Mouse (Mus musculus): ENCODE data around the gene Best1. TPM values are rescaled to one million over a fixed set of nuclear protein-coding genes. Genes with fewer than 3 reads are reported as not detected.

Best1 gene
- total RNA-seq, 2 experiments from 2014 or later: 1.0 to 1.2 TPM

DNA sequence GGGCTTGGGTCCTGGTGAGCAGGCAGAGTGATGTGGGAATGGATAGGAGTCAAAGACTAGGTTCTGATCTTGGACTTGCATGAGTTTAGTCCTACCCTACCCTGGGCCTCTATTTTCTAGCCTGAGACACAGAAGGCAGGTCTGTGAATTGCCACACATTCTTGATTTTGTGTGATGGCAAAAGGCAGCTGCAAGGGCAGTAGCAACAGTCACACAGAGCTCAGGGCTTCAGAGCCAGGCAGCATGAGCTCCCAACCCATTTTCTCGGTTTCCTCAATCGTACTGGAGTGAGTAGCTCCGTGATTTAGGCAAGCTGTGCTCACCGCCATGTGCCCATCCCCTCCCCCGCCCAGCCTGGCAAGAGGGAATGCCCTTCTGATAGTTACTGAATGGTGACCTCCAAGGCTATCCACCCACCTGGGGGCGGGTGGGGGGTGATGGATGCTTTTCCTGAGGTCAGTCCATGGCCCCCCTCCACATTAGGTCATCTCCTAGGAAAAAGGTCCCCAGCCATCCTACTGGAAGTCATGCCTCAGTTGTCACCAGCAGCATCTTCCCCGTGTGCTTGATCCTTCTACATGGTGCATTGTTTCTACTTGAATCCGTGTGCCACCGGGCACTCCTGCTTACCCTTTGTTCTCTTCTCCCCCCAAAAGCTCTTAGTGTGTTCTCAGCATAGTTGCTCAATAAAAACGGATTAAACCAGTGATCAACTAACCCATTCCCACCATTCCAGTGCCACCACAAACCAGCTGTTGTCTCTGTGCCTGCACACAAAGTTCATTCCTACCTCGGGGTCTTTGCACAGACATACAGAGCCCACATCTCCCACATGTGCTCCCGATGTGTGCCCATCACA lies 4.0 kb downstream of the Best1 start:
- intact Hi-C loops (cut with DNase I): no loop called here
- DNase-seq (ENCODE audit: low spot score in 2 of 2): no peak

DNA sequence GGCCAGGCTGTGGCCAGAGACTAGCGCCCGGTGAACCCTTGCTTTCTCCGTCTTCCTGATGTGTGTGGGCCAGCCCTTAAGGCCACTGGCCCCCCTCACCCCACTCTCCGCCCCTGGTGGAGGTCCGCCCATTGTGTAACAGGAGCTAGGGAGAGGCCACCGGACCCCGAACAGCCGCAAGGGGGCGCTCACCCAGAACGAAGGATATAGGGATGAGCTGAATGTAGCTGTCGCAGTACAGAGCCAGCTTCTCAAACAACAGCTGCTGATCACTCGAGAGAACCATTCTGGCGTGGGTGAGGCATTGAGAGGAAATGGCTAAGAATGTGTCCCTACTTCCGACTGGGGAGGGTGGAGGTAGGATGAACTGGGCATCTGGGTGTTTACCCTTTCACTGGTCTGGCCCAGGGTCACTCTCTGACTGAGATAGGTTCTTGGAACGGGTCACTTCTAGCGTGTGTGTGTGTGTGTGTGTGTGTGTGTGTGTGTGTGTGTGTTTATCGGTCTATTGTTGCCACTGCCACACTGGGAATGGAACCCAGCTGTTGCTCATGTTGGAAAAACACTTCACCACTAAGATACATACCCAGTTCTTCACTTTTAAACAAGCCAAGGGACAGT lies 8.3 kb downstream of the Best1 start:
- DNase-seq (ENCODE audit: low spot score in 2 of 2): peak; percentile 71 to 81

DNA sequence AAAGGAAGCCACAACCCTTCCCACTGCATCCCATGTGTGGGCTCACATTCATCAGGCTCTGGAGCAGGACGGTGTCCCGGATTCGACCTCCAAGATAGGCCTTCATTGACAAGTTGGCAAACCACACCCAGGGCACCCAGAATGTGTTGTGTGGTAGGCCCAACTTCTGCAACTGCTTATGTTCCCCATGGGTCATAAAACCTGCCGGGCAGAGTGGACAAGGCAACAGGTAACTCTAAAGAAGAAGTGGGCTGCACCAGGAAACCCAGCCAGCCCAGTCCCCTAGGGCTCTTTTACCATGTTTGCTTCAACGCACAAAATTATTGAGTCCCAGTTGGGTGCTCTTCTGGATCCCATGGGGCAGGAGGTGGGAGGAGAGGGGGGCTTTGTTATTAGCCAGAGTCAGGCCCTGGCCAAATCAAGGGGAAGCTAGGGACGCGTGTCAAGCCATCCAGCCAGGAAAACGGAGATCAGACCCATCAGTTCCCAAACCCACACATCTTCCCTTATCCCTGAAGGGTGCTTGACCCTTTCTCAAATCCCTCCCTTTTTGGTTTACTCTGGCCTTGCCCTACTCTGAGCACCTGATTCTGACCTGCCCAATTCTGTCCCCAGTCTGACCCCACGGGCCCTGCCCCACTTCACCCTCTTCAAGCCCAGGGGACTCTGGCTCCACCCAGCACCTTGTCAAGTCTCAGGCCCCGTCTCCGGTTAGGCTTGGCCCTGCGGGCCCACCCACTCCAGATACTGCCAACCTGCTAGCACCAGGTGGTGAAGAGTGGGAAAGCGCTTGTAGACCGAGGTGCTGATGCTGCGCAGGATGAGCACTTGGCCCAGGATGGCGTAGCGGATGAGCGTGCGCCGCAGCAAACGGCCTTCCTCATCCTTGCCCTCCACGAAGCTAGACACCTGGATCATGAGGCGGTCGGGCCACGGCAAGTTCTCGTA lies 9.1 kb downstream of the Best1 start:
- intact Hi-C loops (cut with DNase I): loop anchor here (5.0 kb wide), 1 partner anchor 40 kb away; no protein-coding TSS in a partner anchor
- no peak for DNase-seq (ENCODE audit: low spot score in 2 of 2)

More for the DNA sequence above, 8.3 kb downstream of the Best1 start:
- intact Hi-C loops (cut with DNase I): loop anchor here (5.0 kb wide), 1 partner anchor 39 kb away; no protein-coding TSS in a partner anchor

DNA sequence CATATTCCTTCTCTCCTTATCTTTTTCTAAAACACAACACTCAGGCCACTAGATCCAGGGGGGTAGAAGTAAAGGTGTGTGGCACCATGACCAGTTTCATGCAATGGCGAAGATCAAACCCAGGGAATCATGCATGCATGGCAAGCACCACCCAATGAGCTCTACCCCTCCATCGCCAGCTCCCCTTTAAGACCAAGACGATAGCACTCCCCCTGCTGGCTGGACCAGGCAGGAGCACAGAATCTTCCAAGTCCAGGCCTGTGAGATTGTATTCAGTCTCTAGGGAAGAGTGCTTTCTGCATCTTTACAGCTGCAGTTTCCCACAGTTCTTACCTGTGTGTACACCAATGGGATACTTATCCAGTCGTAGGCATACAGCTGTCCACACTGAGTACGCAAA lies 10.1 kb downstream of the Best1 start:
- intact Hi-C loops (cut with DNase I): loop anchor here (2.0 to 5.0 kb wide), 2 partner anchors 37 to 41 kb away; no protein-coding TSS in a partner anchor

DNA sequence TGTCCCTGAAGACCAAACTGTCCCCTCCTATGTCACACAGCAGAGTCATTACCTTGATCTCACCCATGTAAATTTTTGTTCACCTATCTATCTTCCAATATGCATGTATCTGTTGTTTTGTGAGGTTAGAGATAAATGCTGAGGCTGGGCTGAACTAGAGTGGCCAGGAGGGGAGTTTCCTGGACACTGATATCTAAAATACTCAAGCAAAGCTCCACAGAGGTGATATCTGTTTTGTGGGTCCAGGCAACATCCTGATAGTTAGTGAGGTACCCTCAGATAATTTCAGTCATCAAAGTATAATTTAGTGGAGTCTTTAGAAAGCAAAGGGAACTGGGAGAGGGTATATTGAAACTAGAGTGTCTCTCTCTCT lies 11.6 kb downstream of the Best1 start:
- DNase-seq (ENCODE audit: low spot score in 2 of 2): no peak
- intact Hi-C loops (cut with DNase I): loop anchor here (1.0 to 5.0 kb wide), 3 partner anchors 35 to 74 kb away; no protein-coding TSS in a partner anchor

More for the DNA sequence above, 10.1 kb downstream of the Best1 start:
- DNase-seq (ENCODE audit: low spot score in 2 of 2): peak; percentile 62 to 80

DNA sequence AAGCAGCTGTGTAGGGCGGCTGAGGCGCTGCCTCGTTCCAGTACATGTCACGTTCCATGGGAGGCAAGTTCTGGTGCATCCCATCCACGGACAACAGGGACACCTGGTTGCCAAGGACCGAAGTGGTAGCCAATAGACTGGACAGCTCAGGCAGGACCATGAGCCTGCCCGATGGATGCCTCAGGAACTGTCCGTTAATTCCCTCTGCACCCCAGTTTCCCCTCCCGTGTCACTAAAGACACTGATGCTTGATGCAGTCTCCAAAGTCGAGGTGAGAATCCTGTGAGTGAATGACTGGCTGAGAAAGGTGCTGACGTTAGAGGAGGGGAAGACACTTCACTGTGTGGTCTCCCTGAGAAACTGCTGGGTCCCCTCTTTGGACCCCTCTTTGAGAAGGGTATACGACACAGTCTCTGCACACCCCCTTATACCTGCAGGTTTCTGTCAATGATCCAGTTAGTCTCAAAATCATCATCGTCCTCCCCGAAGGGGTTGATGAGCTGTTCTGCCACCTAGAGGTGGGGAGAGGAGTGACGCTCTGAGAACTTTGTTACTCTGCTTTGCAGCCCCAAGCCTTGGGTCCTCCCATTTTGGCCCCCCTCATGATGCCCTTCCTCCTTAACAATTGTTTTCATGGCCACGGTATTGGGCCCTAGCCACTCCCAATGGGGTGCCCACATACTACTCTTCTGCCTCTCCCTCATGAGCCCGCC lies 12.1 kb downstream of the Best1 start:
- no peak for DNase-seq (ENCODE audit: low spot score in 2 of 2)
- intact Hi-C loops (cut with DNase I): loop anchor here (1.0 kb wide), 1 partner anchor 73 kb away; no protein-coding TSS in a partner anchor

DNA sequence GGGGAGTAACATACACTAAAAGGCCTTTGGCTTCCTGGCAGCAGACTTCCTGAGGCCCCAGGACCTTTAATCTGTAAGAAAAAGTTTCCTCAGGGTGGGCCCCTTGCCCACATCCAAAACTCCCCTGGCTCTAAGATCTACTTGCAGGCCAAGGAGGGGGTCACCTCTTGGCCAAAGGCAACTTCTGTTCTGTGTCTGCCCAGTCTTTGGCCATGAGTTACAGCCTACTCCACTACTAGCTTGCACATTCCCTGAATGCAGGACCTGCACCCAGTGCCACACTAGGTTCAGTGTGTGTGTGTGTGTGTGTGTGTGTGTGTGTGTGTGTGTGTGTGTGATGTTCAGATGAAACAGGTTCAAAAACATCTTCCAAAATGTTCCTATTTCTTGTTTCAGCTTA lies 13.8 kb downstream of the Best1 start:
- intact Hi-C loops (cut with DNase I): no loop called here
- DNase-seq (ENCODE audit: low spot score in 2 of 2): no peak

DNA sequence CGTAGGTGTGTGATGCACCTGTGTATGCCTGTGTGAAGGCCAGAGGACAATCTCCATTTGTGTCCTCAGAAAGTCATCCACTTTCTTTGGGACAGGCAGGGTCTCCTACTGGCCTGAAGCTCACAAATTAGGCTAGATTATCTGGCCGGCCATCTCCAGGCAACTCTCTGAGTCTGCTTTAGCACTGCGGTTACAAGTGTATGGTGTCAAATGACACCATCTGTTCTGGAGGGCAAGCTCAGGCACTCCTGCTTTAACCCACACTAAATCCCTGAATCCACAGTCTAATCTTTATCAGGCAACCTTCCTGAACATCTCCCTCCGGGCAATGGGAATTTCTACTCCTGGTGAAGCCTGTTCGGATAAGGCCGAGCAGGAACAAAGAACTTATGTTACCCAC lies 14.2 kb downstream of the Best1 start:
- intact Hi-C loops (cut with DNase I): no loop called here
- no peak for DNase-seq (ENCODE audit: low spot score in 2 of 2)

DNA sequence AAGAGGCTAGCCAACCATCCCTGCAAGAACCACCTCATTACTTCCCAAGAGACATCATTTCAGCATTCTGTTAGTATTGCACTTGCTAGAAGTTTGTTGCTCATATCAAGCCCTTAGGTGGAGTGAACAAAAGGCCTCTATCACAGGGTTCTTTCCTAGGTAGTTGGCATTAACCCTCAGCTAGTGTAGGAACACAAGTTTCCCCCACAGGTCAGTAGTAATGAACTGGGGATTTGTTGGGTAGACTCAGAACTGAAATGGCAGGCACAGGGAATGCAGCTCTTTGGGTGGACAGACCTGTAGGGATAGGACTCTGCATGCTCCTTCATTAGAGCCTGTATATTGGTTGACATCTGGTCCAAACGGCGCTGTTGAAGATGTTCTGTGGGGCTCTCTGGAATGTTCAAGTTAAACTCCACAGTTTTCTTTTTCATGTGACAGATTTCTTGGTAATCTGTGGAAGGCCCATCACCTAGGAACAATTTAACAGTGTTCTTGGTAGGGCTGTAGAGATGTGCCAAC lies 15.5 kb downstream of the Best1 start:
- DNase-seq (ENCODE audit: low spot score in 2 of 2): no peak
- intact Hi-C loops (cut with DNase I): no loop called here

DNA sequence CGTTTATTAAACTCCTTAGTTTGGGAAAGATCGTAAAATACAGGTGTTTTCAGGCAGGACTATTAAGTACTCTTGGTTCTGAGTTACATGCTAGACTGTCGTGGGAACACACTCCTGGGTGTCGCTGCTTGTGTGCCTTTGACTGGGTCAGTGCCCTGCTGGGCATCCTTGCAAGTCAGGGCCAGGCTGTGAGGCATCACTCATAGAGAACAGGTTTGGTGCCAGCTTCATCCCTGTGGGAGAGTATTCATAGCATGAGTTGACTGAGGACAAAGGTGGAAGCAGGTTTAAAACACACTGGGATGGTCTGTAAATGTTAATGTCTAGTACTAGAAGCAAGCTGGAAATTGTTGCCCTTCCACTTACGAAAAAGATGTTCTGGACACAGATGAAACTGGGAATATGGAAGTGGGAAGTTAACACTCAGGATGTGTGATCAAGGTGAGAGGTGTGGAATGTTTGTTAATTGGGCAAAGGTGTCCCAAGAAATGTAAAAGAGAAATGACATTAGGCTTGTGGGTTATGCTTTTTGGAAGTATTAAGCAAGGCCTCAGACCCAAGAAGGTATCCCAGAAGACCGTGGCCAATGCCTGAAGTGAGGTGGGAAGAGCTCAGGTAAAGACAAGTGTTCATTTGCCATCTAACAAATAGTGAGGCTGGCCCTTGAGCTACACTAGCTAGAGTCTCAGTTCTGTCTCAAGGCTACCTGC lies 16.1 kb downstream of the Best1 start:
- DNase-seq (ENCODE audit: low spot score in 2 of 2): no peak
- intact Hi-C loops (cut with DNase I): no loop called here

DNA sequence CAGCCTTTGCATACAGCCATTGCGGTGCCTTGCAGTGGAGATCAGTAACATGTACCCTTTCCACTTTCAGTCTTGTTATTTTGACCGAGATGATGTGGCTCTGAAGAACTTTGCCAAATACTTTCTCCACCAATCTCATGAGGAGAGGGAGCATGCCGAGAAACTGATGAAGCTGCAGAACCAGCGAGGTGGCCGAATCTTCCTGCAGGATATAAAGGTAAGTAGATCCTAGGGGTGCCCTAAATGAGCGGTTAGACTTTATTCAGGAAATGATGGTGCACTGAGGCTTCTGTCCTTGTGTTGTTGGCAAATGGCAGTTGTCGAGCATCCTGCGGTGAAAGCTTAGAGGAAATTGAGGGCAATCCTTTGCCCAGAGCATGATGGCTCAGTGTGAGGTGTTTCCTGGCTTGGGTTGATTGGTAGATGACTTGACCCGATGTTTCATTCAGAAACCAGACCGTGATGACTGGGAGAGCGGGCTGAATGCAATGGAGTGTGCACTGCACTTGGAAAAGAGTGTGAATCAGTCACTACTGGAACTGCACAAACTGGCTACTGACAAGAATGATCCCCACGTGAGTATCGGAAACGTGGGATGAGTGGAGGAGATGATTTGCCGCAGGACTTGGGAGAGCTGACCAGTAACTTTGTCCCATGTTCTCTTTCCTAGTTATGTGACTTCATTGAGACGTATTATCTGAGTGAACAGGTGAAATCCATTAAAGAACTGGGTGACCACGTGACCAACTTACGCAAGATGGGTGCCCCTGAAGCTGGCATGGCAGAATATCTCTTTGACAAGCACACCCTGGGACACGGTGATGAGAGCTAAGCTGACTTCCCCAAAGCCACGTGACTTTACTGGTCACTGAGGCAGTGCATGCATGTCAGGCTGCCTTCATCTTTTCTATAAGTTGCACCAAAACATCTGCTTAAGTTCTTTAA lies 17.1 kb downstream of the Best1 start:
- intact Hi-C loops (cut with DNase I): no loop called here
- DNase-seq (ENCODE audit: low spot score in 2 of 2): no peak

DNA sequence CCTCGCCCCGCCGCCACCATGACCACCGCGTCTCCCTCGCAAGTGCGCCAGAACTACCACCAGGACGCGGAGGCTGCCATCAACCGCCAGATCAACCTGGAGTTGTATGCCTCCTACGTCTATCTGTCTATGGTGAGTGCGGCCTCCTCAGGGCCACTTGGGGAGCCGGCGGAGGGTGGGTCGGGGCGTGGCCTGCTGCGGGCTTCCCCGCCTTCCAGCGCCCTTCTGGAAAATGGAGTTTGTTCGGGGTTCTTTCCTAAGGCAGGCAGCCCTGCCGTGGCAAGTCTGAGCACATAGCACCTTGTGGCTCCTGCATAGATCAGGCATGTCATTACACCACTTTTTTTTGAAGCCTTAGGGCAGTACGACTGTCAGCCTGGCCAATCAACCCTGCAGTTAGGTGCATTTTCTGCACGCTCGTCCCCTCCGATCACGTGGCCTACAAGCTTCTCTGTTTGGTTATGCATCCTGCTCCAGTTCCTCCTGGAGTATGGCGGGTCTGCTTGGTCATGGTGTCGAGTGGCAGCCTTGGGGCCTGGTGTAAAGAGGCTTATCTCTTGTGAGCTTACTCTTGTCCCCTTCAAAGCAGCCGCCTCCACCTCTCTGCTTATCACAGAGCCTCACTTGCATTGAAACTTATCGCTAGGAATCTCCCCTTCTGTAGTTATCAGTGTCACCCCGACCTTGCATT lies 18.4 kb downstream of the Best1 start:
- intact Hi-C loops (cut with DNase I): no loop called here
- DNase-seq (ENCODE audit: low spot score in 2 of 2): peak in 1 of 2 experiments; percentile 73

DNA sequence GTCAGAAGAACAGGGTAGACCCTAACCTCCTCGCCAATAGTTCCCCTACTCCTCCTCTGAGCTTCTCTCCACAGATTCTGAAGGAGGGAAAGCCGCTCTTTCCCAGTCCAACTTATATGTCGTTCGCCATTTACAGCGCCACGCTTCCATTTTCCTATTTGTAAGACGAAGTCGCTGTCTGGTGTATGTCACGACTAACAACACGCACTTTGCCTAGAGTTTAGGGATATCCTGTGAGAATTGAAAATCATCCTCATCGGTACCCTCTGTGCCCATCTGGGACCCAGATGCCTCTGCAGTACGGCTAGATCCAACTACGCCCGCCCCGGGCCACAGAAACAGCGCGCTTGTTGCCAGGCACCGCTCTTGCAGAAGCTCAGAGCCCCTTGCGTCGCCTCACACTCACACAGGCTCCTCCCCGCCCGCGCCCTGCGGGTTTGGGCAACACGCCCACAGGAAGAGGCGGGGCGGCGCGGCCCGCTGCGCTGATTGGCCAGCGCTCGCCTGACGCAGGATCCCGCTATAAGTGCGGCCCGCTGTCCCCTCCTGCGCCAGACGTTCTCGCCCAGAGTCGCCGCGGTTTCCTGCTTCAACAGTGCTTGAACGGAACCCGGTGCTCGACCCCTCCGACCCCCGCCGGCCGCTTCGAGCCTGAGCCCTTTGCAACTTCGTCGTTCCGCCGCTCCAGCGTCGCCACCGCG lies 19.1 kb downstream of the Best1 start:
- intact Hi-C loops (cut with DNase I): no loop called here
- DNase-seq (ENCODE audit: low spot score in 2 of 2): peak; percentile 97

DNA sequence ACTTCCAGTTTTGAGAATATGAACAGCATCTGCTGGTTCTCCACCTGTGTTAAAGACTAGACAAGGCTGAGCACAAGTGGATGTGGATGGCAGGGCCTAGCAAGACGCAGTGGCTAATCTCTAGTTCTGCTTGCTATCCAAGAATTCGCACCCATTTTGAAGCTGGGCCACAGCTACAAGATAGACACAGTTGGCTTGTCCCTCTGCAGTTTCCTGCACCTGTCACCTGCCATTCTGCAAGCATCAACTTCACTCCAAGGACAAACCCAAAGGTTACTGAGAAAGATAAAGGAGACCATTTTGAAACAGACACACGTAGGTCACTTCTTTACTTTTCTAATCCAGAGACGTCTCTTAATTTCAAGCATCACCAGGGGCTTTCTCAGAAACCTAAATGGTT lies 19.8 kb downstream of the Best1 start:
- intact Hi-C loops (cut with DNase I): no loop called here
- no peak for DNase-seq (ENCODE audit: low spot score in 2 of 2)

DNA sequence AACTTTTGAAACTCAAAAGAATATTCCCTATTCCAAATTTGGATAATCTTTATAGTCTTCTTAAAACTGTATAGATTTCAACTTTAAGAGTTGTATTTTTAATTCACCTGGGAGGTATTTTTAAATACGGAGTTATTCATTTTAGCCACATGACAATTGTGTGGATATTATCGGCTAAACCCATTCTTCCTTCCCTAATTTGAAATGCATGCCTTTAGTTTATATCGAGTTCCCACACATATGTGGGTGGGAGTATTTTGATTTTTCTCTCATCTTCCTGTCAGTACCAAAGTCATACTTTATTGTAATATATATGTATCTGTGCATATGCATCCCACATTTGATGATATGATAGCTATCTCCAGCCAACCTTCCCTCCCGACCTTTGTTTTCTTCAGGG lies 21.2 kb downstream of the Best1 start, which contains the start of gene Fth1:
TSS of gene Fth1 (plus strand) at position 341 of the 400 bp plus-strand sequence.
- intact Hi-C loops (cut with DNase I): no loop called here
- DNase-seq (ENCODE audit: low spot score in 2 of 2): no peak

DNA sequence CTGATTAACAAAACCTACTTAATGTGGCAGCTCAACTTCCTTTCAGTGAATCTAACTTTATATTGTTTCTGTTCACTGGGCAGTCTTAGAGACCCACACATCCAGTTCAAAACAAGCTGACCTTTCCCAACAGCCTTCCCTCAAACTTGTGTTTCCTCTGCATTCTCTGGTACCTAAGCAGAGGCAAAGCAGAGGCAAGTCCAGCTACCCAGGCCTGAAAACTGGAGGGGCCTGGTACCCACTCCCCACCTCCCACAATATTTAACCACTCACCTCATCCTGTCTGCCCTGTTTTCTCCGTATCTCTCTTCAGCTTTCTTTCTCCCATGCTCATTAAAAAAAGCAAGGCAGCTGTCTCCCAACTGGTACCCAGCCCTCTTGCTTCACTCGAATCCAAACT lies 22.3 kb downstream of the Best1 start:
- DNase-seq (ENCODE audit: low spot score in 2 of 2): no peak
- intact Hi-C loops (cut with DNase I): no loop called here

Measured in left cerebral cortex, postnatal 36 days (tissue).